Mouse (Mus musculus) thymus, postnatal 25 days (tissue): ENCODE data around the gene Cyp2u1.
"Not testable (repeated sequence)": the region's sequence is repeated elsewhere in the genome, so short reads cannot be mapped to it uniquely, and the experiment has no call there.

ENCODE experiments used
- DNase-seq: peaks from one replicate; pipeline ENCODE4 v3.0.0; 2022

Cyp2u1 gene

DNA sequence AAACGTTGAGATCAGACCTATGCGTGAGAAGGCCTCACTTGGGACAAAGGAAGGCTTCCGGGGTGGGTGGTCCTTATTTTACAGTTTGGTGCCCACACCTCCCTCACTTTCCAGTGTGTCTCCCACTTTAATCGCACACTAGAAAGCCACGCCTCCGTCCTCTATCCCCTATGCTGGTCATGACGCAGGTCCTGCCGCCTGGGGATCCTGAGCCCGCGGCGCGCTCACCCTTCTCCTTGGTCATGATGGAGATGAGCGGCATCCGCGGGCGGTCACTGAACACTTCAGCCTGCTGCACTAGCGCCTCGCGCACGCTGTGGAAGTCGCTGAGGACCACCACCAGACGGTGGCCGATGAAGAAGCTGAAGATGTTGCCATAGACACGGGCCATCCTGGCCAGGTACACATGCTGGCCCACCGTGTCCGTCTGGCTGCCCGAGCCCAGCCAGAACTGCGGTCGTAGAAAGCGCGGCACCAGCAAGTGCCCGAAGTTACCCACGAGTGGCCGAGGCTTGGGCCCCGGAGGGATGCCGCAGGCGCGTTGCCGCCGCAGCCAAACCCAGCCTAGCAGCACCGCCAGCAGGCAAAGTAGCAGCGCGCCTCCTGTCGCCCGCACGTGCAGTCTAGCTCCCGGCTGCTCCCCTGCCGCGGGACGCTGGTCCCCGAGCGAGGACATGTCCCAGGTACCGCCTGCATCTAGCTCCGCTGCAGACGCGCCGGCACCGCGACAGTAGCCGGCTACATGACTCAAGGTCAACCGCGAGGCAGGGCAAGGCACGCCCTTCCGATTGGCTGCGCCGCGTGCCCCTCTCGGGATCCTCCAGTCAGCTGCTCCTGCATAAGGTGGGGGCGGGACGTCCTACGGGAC is at the start of gene Cyp2u1:
TSS of gene Cyp2u1 (minus strand) at position 776 of the 868 bp plus-strand sequence.
- peak; percentile 87 for DNase-seq

DNA sequence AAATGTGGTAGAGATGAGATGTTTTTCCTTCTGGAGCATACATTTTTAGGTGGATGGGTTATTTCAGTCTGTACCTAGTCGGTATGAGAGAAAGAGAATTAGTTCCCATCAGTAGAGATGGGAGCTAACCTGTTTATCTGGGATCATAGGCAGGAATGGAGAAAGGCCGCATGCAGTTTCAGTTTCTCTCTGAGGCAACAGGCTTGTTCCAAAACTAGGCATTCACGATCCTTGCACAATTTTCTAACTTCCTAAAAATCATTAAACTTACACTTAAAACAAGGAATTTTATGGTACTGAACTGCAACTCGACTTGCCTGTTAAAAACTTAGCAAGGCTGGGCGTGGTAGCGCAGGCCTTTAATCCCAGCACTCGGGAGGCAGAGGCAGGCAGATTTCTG is 47.5 kb upstream of the Cyp2u1 start:
- DNase-seq: no peak

DNA sequence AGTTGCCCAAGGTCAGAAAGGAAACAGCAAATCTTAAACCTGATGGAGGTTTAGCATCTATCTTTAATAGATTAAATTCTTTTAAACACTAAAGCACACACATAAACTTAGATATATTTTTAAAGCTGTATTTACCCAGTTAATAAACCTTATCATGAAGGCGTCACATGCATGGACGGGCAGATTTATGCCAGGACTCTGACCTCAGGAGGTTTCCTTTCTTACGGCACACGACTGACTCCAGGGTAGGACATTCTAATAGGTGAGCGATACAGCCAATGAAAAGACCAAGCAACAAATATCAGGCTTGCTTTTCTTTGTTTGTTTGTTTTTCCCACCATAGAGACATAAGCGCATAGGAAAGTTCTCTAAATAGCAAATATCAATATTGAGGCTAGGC is 46.0 kb upstream of the Cyp2u1 start:
- DNase-seq: no peak

DNA sequence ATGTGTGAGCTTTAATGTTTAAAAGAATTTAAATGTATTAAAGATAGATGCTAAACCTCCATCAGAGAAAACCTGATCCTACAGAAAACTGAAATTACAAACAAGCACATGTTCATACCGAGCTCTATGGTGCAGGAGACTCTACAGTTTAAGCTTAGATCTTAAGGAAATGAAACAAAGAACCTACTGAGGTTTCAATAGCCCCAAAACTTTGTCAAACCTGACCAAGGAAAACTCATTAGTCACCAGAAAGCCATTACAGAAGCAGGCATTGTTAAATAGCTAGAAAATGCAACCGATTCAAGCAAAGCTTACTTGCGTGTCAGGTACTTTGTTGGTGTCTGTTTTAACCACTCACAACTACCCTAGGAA is 45.5 kb upstream of the Cyp2u1 start:
- no peak for DNase-seq

DNA sequence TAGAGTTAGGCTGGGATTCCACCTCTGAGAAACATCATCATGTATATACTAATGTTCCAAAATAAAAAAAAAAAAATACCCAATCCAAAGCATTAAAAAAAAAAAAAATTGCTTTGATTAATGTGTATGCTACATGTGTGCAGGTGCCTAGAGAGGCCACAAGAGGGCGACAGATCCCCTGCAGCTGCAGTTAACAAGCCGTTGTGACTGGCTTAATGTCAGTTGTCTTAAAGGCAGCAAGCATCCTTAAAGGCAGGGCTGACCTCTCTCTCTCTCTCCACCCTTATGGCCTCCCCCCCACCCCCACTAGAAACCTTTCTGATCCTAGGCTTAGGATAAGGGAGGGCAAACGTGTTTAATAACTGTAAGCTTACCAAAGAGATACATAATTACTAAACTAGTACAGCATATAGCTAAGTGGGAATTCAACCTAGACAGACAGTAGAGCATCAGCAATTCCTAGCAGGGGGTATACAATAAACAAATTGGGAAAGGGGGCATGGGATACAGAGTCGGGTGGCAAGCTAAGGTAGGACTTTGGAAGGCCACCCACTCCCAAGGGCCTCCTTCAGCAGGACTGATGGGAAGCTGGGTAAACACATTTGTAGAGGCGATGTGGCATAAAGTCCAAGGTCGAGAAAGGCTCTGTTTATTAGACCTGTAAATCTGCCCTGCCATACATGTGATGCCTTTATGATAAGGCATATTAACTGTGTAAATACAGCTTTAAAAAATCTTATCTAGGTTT is 45.0 kb upstream of the Cyp2u1 start:
- peak; percentile 8 for DNase-seq

DNA sequence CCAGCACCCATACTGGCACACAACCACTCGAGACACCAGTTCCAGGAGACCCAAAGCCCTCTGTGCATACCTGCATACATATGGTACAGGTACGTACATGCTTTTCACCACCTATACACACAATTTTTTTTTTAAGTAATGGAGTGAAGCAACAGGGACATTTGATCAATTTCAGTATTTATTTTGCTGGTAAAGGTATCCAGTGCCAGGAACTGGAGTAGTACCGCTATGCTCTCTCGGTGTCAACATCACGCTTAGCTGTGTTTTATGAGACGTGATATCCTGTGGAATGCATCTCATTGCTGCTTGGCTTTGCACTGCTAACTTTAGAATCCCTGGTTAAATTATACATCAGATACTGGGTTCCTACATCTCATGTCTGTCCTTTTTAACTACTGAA is 42.9 kb upstream of the Cyp2u1 start:
- no peak for DNase-seq

DNA sequence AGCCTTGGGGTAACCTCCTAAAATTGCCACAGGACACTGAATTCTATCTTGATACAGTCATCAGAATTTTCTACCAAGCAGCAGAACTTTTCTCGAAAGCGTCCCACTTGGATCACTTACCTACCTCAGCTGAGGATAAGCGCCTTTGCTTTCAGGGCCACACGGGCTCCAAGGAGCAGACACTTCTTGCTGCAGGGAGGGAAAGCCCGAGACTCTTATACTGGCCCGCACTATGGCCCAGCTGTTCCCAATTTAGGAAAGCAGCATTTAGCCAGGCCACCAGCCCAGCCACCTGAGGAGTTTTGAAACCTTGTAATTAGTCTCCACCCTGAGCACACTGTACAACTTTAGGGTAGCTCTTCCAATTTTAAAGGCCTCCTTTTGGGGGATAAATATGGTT is 40.3 kb upstream of the Cyp2u1 start:
- DNase-seq: no peak

DNA sequence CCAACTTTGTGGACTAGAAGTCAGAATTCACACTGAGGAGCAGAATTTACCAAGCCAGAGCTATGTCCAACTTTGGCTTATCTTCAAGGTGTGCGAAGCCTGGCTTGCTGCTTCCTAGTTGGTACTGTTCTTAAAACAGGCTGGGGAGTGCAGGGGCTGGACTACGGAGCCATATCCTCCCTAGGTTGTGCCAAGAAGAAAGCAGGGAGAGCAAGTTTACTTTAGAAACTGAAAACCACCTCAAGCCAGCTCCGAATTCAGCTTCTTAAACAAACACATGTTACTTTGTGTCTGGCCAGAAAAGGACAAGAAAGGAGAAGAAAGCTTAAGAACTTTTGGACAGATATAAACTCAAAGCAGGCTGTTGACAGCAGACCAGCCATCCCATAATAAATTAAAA is 37.9 kb upstream of the Cyp2u1 start:
- no peak for DNase-seq

DNA sequence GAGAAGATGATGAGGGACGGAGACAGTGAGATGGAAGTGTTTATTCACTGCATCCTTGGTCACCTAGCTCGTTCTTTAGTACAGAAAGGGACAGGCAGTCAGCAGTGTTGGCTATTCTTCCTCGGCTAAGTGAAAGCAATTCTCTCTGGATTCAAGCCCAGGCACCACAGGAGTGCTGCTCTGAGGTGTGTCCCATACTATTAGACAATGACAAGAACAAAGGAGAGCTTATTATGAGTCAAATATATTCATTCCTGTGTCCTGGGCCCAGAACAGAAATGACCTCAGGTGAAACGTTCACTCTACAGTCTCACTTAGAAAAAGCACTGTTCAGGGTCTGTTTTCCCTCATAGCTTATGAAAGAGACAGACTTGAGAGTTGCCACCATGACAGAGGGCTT is 36.3 kb upstream of the Cyp2u1 start:
- DNase-seq: no peak

DNA sequence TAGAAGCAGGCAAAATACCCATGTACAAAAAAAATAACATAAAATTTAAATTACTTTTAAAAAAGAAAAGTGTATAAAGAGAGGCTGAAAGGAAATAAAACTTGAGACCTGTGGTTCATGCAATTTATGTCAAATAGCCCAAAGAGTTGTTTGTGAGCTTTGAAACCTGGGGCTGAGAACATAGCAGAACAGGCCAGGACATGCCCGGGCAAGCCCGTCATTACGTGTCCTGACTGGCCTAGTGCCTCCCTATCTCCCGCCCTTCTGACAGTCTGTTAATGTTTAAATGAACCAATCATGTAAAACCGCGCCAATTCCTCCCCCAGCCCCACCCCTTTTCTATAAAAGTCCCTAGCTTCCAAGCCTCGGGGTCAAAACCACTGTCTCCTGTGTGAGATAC is 34.7 kb upstream of the Cyp2u1 start:
- DNase-seq: not testable (repeated sequence)

DNA sequence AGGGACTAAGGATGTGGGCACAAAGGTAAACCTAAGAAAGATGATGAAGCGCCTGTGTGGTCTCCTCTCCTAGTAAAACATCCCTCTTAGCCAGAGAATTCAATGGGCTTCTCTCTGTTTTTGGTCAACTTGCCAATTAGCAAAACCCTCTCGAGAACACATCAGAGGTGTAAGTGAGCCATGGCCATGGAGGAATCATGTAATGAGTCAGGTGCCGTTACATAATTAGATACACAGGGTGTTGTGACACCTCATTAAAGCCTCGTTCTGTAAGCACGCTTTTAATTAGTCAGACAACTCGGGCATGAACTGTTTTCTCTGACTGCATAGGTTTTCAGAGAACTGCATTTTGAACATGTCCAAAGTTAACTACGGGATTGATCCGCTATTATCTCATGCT is 33.6 kb upstream of the Cyp2u1 start:
- no peak for DNase-seq

DNA sequence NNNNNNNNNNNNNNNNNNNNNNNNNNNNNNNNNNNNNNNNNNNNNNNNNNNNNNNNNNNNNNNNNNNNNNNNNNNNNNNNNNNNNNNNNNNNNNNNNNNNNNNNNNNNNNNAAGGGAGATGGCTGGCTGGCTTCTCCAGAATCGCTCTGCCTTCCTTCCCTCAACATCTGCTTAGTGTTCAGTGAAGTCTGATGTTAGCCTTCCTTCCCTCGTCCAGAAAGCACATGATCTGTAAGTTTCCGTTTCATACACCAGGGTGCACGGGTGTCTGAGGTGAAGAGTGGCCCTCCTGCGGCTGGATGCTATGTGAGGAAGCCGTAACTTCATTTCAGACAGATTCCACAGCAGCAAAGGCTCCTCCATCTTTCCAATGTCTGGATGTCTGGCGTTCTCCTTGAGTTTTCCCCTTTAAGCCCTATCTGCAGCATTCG is 32.1 kb upstream of the Cyp2u1 start:
- DNase-seq: peak; percentile 17

DNA sequence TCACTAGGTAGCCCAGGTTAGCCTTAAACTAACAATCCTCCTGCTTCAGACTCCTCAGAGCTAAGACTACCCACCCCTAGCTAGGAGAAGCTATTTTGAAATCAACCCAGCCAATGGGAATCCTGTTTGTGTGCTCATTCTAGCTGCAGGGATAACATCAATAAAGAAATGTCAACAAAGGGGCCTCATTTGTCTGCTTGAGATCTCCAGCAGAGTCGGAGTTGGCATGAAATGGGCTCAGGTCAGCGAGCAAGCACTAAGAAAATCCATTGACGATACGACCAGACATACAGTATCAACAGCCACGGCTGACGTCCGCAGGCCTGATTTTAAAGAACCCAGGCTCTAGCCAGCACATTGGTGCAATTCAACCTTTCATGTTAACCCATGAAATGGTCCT is 24.2 kb upstream of the Cyp2u1 start:
- DNase-seq: no peak

DNA sequence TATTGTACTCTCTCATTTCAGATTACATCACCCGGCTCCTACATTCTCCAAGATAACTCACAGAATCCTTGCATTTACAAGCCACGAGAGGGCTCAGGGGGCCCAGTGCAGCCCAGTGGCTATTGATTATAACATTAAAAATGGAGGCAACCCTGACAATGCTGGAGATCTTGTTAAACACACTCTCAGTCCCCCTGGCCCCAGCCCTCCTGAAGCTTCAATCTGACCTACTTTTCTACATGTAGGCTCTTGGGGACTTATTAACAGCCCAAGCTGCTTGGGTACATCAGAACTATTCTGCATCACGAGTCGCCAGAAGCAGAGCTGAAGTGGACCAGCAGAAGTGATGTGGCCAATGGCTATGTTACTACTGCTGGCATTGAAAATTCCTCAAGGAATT is 23.6 kb upstream of the Cyp2u1 start:
- DNase-seq: no peak

DNA sequence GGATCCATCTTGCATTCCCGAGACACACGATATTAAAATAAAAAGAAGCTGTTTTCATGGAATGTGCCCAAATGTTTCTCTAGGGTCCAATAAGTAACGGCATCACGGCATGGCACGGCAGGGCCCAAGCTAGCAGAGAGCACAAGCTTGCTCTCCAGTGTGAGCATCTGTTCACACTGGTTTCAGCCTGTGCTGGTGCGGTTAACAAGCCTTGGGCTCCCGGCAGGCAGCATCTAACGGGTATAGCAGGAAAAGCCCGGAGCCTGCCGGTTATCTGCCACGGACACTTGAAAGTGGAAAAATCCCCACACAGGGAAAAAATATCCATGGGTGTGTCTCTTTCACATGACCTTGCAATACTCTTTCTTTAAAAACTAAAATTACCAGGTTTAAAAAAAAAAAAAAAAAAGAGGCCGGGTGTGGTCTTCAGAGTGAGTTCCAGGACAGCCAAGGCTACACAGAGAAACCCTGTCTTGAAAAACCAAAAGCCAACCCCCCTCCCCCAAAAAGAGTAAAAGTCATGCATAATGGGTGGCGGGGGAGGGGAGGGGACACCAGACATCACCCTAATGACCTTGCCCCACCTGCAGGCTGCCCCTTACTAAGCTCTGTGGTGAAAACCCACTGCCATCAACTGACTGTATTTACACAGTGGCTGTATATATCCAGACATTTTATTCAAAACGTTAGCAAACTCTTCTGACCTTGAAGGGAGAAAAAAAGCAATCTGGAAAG is 19.2 kb upstream of the Cyp2u1 start:
- no peak for DNase-seq

DNA sequence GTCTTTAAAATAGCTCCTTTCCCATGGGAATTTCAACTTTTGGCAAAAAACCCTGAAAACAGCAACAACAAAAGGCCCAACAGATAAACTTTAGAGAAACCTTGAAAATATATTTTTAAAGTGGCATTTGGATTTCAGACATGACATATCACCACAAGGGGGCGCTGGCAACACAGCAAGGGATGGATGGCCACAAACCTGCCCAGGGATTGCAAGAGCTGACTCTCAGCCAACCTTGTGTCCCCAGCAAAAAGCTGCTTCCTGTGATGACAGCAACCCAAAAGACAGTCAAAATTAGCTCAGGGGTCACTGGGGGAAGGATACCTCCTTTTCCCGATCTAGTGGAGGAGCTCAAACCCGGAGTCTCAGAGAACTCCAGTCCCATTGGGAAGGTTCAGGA is 17.2 kb upstream of the Cyp2u1 start:
- peak; percentile 72 for DNase-seq

DNA sequence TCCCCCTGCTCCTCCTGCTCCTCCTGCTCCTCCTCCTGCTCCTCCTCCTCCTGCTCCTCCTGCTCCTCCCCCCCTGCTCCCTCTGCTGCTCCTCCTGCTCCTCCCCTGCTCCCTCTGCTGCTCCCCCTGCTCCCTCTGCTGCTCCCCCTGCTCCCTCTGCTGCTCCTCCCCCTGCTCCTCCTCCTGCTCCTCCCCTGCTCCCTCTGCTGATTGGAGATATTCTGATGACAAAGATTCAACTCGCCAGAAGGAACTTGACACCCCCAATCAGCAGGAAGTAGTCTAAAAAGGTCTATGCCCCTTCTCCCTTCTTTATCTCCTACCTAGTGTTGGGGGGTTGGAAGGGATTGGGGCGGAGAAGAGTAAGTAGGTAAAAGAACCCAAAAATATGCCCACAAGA is 15.2 kb upstream of the Cyp2u1 start:
- no peak for DNase-seq

DNA sequence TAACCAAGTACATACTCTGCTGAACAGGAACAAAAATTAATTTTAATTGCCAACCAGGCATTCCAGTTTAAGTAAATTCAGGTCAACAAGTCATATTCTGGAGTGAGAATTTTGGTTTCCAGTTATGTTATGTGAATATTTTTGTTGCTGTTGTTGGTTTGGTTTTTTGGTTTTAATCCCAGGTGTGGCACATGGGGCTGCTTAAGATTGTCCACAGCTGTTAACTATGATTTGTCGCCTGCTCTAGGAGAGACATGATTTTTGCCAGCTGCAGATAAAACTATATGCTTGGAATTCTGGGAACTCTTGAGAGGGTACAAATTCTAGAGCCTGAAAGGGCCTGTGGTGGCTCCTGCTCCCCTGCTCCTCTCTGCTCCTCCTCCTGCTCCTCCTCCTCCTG is 14.1 kb upstream of the Cyp2u1 start:
- no peak for DNase-seq

DNA sequence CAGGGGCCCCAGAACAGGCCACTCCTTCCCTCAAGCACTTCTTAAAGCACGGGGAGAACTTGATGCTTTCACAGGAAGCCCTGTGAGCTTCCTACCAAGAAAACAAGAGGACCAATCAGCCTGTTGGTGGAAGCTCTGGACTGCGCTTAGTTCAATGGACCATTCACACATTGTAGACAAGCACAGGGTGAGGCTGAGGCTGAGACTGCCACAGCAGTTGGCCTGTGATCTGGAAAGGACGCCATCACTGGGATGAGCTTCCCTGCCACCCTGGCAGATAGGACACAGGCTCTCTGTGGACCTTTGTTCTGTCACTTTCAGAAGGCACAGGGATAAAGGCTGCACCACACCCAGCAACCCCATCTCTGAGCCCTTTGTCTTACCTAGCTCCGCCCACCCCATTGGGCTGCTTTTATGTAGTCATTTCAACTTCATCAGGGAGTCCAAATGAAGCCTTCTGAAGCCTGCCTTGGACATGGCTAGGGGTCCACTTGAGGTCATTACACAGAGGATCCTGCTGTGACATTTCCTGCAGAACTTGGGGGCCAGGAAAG is 13.0 kb upstream of the Cyp2u1 start:
- DNase-seq: no peak

DNA sequence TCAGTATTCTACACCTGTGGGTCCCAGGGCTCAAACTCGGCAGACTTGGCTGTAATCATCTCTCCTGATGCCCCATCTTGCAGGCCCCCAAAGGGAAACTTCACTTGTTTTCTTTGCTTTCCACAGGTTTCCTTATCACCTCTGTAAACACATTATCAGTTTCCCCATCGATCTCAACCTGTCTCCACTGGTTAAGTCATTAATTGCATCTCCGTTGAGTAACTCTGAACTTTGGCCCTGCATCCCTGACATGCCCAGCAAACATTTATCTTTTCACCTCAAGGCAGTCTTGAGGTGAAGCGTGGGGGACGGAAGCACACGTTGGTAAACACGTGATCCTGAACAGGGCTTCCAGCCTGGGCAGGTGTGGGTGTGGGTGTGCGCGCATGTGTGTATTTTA is 9.3 kb upstream of the Cyp2u1 start:
- DNase-seq: no peak

DNA sequence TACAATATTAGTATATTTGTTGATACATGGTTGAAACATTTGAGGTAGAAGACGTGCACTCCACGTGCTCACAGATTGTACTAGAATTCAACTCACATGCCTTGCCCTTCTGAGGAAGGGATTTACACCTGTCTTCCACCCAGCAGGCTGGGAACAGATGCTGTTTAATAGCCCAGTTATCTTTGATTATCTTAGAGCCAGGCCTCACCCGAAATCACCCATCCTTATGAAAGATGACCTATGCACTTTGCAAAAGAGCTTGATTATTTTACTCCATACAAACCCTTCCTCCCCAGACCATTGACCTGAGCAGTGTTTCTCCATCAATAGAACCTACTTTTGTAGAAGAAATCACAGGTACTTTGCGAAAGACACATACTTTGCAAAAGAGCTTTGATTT is 7.5 kb upstream of the Cyp2u1 start:
- DNase-seq: no peak

DNA sequence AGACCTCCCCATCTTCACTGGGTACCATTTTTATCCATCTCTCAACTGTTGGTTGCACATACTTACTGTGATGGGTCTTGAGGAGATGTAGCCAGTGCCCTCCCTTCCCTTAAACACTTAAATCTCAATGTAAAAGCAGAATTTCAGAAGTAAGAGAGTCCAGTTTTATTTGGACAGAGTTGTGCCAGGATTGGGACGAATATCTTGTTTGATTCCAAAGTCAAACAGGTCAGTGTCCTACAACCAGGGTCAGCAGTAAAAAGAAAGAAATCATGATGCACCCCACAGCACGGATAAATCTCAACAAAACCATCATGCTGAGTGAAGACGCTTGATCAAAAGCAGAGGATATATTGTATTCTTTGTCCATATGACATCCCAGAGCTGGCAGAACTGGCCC is 4.8 kb upstream of the Cyp2u1 start:
- DNase-seq: no peak

DNA sequence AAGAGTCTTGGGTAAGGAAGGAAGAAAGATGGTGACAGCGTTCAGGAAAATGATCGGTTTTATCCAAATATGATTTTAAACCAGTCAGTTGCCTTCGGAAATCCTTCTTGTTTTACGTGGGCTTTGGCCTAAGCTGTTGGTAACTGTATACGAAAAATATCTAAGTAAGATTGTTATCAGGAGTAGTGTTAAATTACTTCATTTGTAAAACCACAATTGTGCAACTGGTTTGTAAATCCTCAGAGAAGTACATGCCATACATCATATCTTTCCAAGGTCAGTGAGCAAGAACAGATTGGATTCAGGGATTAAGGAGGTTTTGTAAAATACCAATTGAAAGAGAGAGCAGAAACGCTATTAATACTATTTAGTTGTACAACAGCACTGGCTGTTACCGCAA is 3.2 kb upstream of the Cyp2u1 start:
- no peak for DNase-seq

DNA sequence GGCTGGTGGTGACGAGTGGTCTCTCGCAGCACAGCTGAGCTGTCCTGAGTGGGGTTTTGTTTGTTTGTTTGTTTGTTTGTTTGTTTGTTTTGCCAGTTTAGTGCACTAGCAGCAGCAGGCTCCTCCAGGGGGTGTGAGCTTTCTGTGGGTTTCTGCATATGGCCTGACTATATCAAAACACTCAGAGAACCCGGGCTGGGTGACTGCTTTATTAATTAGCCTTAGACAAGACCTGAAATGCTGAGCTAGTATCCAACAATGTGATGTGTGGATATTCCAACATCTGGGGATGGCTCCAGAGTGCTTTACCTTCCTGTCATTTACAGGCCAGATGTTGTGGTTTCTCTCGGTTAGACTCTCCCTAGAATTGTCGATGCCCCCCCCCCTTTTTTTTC is 290 bp upstream of the Cyp2u1 start:
- no peak for DNase-seq
